Mouse (Mus musculus): Measurements from ENCODE around the gene Acsbg2.

DNA sequence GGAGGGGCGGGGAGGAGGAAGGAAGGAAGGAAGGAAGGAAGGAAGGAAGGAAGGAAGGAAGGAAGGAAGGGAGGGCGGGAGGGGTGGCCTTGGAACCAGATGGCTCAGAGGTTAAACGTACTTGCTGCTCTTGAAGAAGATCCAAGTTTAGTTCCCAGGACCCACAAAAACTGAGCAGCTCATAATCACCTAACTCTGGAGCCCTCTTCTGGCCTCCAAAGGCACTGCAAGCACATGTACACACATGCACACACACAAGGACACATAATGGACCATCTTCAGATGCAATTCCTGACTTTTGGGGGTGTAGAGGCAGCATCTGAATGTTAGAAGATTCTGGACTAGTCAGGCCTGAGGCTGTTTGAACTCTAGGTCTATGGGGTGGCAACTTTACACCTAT lies 13.8 kb upstream of the Acsbg2 start:
- TF ChIP-seq CTCF (IDR thresholded peaks at IDR 0.05; ENCODE audit: low read depth), result peak; percentile 11; the same call in 1 of the 2 replicates
- TF ChIP-seq EP300 (IDR thresholded peaks at IDR 0.05; ENCODE audit: low read depth), result no peak

All from heart, postnatal 0 days (tissue).